Mouse (Mus musculus): ENCODE results near the gene She.

DNA sequence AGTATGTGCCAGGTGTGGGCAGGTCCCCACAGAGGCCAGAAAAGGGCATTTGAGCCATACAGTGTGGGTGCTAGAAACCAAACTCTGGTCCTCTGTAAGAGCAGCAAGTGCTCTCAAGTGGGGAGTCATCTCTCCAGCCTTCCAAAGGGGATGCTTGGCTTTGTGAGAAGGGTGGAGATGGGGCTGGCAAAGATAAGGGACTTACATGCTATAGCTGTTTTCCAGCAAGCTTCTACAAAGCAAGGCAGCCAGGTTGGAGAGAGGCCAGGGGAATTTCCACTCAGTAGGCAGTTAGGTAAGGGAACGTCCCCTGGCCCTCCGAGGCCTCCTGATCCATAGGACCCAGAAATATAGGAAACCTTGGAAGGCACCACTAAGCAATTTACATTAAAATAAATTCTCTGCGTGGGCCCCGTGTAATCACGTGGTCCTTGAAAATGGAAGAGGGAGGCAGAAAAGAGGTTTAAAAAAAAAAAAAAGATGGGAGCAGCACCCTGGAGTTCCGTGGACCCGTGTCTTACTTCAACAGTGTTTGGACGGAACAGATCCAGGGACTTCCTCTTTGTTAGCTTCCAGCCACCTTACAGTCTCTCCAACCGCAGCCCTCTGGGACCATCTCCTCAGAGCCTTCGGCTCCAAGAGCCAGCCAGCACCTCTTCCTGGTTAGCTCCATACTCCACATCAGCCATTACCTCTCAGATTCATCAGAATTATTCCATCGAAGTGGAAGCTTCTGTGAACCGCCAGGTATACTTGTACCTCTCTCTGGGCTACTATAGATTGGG is 10.7 kb upstream of the She start:
- no peak for TF ChIP-seq CTCF (IDR thresholded peaks at IDR 0.05; ENCODE audit: low read depth)
- no peak for TF ChIP-seq EP300 (IDR thresholded peaks at IDR 0.05; ENCODE audit: low read depth)

Measured in heart, postnatal 0 days (tissue).